Mouse (Mus musculus): ENCODE results near the gene Med22.
"Not testable (repeated sequence)": the region's sequence is repeated elsewhere in the genome, so short reads cannot be mapped to it uniquely, and the experiment has no call there.

Gene Med22

DNA sequence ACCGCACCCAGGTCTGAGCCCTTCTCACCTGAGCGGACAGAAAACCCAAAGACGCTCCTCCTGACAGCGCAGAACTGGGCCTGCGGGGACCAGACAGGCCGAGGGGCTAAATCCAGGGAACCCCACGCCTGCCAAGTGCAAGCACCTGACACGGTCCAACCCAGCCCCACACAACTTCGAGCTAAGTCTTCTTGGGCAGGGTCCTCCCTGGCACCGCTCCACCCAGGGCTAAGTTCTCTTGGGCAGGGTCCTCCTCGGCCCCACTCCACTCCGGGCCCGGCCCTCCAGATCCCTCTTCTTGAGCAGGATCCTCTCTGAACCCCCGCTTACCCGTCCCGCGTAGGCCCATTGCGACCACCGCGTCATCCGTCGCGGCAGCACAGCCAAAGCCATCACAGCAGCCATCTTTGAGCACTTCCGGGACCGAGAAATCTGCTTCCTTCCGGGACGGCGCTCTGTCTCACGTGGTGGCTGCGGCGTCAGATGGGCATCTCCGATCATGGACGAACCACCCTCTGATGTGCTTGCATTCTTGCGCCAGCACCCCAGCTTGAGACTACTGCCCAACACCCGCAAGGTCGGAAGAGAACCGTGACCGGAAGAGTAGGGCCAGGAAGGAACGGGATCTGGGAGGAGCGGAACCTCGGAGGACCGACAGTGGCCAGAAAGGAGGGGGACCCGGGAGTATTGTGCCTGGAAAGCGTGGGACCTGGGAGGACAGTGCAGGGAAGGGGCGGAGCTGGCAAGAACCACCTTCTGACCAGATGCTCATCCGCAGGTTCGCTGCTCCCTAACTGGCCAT lies 5.7 kb upstream of the Med22 start, which contains the start of the genes Surf2 and Surf1:
Gene Surf2 (plus strand): TSS at position 441 of the 802 bp plus-strand sequence.
Gene Surf1 (minus strand): TSS at position 604 of the 802 bp plus-strand sequence.
- DNase-seq, result peak; percentile 90

DNA sequence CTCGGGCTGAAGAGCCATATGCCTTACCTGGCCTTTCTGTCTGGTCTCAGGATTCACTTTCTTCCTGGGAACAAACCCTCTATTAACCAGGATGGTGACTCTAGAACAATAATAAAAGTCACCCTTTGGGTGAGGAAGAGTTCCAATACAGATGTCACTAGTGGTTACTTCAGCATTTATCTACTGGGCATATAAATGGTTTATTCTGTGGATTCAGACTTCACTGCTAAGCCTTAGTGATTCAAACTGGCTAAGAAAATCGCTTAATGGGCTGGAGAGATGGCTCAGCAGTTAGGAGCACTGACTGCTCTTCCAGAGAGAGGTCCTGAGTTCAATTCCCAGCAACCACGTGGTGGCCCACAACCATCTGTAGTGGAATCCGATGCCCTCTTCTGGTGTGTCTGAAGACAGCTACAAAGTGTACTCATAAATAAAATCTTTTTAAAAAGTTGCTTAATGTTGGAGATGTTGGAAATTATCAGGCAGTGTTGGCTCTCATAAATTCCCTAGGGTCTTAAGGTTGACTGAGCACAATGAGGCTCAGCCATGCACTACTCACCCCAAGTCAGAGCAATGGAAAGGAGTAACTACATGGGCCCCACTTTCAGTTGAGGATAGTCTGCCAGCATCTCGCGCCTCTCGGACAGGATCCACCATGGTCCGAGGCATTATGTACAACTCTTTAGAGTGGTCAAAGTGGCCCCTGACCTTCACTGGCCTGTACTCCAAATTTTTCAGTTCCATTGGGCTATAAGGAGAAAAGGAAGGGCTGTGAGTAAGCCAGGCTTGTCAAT lies 3.9 kb upstream of the Med22 start:
- DNase-seq, result no peak

DNA sequence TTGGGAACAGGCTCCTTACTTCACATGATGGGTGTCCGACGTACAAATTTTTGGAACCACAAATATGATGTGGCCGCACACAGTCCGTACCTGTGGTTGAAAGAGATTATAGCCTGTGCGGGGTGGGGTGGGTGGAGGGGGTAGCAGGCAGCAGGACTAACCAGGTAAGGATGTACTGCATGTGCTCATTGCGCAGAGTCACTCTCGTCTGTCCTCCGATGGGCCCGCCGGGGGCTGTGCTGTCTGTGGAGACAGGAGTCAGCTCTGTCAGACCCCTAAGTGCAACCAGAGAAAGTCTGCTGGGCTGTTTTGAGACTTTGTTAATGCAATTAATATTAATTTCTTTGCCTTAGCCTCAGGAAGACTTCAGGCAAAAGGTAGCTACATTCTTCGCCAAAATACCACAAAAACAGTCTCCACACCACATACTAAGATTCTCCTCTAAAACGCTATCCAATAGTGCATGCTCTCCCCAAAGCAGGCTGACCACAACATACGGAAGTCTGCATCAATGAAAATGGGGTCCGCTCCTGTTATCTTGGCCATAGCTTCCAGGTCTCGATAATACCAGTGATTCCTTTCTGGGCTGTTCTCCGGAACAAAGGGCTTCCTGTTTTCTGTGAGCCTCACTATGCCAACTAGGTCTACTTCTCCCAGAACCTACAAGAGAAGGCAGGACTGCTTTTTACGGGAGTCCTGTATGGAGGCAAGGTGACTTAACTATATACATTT lies 3.1 kb upstream of the Med22 start:
- DNase-seq, result no peak

DNA sequence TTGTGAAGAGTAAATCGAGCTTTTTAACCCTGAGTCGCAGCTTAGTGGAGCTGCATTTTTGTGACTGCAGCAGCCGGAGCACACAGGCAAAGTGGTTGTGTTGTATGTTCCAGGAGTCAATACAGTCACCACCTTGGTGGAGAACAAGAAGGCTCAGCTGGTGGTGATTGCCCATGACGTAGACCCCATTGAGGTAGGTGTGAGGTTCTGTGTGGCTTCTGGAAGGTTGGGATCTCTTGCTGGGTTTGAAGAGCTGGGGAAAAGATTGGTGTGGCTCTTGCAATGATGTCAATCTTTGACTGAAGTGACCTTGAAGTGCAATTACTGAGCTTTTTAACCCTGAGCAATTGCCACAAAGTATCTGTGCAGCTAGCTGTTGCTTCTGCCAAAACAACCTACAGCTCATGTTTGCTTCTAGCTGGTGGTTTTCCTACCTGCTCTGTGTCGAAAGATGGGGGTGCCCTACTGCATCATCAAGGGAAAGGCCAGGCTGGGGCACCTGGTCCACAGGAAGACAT lies 1.8 kb upstream of the Med22 start:
- no peak for DNase-seq

DNA sequence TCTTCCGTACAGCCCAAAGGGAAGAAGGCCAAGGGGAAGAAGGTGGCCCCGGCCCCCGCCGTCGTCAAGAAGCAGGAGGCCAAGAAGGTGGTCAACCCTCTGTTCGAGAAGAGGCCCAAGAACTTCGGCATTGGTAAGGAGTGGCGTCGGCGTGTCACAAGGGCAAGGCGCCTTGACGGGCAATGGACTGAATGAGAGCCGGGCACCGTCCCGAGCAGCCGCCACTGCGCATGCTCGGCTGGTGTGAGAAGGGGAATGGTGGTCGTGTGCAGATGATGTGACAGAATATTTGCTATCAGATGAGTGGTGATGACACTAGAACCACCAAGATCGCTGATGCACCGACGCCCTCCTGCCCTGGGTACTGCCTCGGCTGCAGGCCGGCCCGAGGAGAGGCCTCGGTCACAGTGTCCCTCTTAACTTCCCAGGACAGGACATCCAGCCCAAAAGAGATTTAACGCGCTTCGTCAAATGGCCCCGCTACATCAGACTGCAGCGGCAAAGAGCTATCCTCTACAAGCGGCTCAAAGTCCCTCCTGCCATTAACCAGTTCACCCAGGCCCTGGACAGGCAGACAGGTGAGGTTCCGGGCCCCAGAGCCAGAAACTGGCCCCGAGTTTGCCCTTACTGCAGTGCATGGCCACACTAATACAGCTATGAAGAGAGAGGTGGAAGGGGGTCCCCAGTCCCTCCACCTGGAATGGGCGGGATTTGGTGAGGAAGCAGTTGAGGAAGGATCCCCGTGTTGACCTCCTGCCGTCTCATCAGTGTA lies 703 bp upstream of the Med22 start:
- DNase-seq, result peak; percentile 59

DNA sequence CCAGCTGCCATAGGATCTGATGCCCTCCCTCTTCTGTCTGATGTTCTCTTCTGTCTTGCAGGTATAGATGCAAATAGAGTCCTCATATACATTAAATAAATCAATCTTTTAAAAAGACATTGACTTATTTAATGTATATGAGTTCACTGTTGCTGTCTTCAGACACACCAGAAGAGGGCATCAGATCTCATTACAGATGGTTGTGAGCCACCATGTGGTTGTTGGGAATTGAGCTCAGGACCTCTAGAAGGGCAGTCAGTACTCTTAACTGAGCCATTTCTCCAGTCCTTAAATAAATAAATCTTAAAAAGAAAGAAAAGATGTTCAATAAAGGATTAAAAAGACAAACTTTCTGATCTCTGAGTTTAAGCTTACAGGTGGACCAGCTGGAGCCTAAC lies 1.1 kb downstream of the Med22 start:
- no peak for DNase-seq

DNA sequence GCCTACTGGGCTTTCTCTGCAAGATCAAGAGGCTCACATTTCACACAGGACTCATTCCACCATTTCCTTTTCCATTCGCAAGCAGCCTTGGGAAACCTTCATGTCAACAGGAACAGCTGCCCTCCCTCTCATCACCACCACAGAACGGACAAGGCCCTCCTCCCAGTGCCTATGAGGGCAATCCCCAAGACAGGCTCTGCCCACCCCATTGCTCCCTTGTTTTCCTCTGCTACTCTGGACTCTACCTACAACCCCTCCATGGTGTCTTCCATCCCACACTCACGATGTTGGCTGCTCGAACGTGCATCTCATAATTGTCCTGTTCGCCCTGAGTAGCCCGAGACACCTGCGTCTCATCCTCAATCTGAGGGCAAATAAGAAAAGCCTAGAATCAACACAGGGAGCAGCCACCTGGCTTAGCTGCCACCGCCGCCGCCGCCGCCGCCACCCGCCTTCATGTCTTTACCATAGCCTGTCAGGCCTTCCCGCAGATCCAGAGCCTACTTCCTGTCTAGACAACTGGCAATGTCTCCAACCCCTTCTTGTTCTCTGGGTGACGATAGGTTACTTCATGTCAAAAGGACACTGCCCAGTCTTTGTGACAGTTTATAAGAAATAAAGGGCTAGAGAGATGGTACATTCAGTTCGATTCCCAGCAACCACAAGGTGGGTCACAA lies 1.6 kb downstream of the Med22 start:
- no peak for DNase-seq

DNA sequence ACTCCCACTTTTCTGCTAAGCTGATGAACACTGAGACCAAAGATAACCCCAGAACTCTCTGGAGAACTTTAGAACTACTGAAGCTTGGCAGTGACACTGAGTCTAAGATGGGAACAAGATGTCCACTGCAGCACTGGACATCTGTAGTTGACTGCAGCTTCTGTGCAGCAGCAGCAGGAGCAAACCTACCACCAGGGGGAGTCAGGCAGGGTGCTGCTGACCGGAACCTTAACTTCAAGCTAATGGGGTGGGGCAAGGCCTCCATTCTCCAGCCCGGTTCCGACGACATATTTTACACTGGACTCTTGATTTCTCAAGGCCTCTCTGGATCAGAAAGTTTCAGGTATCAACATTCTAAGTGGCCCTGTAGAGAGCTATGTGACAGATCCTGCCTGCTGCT lies 3.4 kb downstream of the Med22 start:
- DNase-seq, result no peak

DNA sequence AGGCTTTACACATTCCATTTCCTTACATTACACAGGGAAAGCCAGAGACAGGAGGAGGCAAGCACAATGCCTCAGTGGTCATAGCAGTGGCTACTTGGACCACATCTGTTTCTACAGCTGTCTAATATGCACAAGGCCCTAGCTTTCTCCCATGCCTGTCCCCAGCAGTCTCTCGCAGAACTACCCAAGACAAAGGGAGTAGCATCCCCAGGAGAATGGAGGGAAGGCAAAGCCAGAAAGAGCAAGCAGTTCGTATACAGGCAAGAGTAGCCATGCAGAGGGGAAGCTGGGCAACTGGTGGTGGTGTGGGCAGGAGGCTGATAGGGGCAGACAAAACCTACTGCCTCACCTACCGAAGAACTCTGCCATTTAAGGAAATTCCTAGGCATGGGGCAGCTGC lies 4.0 kb downstream of the Med22 start:
- no peak for DNase-seq

DNA sequence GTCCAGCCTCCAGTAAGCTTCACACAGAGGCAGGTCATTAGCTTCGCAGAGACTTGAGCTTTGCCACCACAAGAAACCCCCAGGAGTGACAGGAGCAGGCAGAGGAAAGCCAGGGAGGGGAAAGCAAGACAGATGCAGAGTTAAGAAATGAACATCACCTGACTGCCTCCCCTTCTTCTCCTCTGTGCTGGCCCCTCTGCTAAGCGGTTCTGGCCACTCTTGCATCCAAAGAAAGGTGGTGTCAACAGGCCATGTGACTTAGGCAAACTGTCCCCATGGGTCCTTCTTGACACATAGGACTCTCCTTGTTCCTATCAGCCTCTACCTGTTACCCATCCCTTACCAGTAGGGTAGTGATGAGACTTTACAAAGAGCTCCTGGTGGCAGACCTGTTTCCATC lies 4.5 kb downstream of the Med22 start:
- DNase-seq, result no peak

DNA sequence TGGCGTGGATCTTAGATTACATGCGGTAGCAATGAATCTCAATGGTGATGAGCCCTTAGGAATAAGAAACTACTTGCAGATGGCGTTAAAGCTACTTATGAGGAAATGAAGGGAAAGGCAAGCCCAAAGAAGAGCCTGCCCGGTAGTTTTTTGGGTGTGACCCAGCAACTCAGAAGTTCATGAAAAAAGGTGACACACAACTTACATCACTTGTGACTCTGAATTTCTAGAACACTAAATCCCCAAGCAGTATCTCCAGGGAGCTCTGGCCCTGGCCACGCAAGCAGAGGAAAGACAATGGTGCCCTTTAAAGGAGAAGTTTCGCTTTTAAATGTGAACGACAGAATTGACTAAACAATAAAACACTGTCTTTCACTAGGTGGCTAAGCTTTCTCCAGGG lies 7.2 kb downstream of the Med22 start:
- no peak for DNase-seq

DNA sequence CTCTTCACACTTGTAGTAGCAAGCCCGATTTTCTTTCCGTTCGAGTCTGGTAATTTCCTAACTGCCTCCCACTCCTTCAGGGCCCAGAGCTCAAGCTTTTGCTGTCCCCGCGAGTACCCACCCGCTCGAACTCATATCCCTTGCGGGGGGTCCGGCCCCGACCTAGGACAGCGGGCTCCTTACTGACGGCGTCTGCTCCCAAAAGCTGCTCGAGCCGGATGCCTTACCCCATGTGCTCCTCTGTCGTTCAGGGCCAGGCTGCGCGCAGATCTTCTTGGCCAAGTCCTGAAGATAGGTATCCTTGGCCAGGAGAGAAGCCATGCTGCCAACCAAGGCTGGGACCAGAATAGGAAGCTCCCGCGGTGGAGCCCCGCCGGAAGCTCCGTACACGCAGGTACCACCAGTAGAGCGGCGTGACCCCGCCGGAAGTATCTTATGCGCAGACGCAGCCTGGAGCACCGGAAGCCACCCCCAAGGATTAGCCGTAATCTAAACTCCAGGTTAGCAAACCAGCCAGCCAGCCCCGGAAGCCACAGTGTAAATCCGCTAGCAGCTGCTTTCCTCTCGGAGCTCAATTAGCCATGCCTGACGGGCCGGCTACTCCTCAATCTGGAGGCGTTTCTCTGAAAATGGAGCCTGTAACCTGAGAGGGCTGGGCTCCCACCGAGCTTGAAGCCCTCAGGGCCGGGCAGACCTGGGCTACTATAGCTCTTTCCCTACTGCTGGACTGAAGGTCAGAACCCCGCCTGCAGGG lies 7.8 kb downstream of the Med22 start, which contains the start of gene Surf6:
Gene Surf6 (minus strand): TSS at position 413 of the 754 bp plus-strand sequence.
- peak; percentile 98 for DNase-seq

DNA sequence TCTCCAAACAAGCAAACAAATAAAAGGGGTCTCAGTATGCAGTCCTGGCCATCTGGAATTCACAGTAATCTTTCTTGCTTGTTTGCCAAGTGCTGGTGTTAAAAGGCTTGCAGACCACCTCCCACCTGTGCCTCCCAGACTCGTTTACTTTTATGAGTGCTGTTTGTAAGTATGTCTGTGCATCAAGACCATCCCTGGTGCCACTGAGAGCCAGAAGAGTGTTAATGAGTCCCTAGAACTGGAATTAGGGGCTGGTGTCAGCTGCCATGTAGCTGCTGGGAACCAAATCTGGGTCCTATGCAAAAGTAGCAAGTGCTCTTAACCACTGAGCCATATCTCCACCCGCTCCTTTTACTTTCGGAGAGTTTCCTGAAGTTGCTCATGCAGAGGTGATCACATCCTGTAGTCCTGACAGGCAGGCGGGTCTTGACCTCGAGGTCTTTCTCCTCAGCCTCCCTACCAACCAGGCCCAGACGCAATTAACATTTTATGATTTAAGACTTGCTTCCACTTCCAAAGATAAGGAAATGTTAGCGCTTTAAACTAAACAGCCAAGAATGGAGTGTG lies 8.6 kb downstream of the Med22 start:
- DNase-seq, result no peak

DNA sequence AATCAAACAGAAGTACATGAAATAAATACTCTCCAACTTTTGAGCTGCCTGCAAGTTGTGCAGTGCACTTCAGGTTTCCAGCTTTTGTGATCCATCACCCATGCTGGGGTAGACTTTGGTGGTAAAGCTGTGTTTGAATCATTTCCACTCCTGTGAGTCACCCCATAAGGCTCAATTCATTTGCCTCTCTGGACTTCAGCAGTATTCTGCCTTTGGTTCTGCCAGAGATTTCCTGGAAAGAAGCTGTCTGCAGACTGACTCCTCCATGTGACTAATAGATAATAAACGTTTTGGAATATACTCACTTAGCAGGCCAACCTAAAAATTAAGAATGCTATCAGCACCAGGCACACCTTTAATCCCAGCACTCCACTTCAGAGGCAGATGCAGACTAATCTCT lies 9.7 kb downstream of the Med22 start:
- no peak for DNase-seq

DNA sequence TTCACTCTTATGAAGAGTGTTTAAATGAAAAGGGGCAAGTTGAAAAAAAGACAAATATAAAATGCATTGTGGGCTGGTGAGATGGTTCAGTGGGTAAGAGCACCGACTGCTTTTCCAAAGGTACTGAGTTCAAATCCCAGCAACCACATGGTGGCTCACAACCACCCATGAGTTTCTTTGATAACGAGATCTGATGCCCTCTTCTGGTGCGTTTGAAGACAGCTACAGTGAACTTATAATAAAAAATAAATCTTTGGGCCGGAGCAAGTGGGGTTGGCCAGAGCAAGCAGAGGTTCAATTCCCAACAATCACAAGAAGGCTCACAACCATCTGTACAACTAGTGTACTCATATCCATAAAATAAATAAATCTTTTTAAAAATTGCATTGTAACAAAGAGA lies 14.6 kb downstream of the Med22 start:
- no peak for DNase-seq

DNA sequence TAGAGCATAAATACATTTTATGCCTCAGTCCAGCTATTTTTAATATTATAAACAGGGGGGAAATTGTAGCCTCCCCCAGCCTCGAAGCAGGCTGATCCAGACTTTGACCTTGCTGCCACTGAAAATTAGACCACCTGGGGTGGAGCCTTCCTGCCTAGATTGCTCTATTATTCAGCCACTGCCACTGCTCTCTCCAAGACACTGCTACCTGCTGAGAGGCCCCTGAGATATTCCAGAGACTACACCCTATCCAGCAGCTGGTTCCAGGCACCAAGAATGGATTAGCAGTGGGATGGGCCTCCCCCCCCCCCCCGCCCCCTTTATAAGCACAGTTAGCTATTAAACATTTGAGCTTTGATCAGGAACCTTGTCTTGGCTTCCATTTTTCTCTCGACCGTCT lies 24.3 kb downstream of the Med22 start:
- not testable (repeated sequence) for DNase-seq

DNA sequence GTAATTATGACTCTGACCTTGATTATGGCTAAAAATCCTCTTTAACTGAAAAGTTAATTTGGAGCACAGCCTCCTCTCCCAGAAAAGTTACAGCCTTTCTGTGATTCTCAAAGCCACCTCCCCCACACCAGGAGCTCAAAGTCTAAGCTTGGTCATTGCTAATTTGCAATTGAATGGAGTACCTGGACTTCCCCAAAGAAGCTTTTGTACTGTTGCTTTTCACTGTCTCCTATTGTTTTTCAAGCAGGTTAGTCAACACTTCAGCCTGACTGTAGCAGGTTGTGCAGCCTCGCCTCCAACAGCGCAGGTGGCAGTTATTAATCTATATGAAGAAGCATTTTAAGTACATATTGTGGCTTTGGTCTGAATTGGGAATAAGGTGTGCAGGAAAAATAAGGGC lies 24.9 kb downstream of the Med22 start:
- DNase-seq, result not testable (repeated sequence)

DNA sequence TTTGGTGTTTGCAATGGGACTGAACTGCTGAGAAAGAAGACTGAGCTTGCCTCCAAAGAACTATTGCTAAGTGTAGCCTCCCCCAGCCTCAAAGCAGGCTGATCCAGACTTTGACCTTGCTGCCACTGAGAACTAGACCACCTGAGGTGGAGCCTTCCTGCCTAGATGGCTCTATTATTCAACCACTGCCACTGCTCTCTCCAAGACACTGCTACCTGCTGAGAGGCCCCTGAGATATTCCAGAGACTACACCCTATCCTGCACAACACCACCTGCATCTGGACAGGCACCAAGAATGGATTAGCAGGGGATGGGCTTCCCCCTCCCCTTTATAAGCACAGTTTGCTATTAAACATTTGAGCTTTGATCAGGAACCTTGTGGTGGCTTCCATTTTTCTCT lies 31.9 kb downstream of the Med22 start:
- DNase-seq, result no peak

DNA sequence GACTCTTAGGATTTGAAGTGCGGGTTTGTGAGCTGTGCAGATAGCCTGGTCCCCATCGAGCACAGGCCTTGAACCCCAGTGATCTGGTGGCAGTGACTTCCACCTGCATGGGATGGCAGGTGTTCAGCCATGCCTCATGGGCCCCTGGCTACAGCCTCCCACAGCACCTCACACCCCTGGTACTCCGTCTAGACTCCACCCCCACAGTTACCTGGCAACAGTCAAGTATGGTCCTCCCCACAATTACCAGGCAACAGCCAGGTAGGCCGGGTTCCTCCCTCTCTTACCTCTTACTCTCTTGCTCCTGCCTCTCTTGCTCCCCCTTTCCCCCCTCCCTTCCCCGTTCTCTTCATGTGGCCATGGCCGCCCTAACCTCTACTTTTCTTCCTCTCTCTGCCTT lies 39.8 kb downstream of the Med22 start:
- no peak for DNase-seq

DNA sequence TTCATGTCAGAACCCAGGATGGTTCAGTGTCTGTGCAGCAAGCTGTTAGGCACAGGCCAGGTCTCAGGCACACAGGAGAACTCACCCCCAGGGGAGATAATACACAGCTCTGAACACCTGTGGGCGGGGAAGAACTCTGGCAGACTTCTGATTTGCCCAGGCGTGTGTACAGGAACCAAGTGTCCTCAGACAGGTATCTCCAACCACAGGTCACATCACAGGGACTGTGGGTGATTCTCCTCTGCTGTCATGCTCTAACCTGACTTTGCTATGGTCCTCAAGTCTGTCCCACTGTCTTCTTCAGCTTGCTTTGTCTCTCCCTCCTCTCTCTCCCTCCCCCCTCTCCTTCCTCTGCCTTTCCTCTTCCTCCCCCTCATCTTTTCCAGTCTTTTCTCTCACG lies 45.6 kb downstream of the Med22 start, which contains the start of gene Abo:
Gene Abo (minus strand): TSS at position 101 of the 400 bp plus-strand sequence.
- no peak for DNase-seq
